Mouse (Mus musculus): ENCODE measurements around the gene Aldh3b2.

The Aldh3b2 gene

GRCm38 (mm10) chr19:4013066-4013465, 40.9 kb downstream of the Aldh3b2 start:
- no peak for DNase-seq (ENCODE audit: low spot score)

- no peak for DNase-seq (ENCODE audit: low spot score)
These were observed 42.7 kb downstream of the Aldh3b2 start for GRCm38 (mm10) chr19:4014802-4015201.

- no peak for DNase-seq (ENCODE audit: low spot score)
These were observed 43.5 kb downstream of the Aldh3b2 start for GRCm38 (mm10) chr19:4015635-4016034.

- DNase-seq (ENCODE audit: low spot score): no peak
These were observed 45.9 kb downstream of the Aldh3b2 start for GRCm38 (mm10) chr19:4017921-4018587.

GRCm38 (mm10) chr19:4018743-4019583, 46.8 kb downstream of the Aldh3b2 start:
- DNase-seq (ENCODE audit: low spot score): peak; percentile 75

GRCm38 (mm10) chr19:4023185-4023584, 51.1 kb downstream of the Aldh3b2 start:
- no peak for DNase-seq (ENCODE audit: low spot score)

GRCm38 (mm10) chr19:4027576-4027975, 55.4 kb downstream of the Aldh3b2 start:
- no peak for DNase-seq (ENCODE audit: low spot score)
